Mouse (Mus musculus) testis, adult 2 months (tissue): ENCODE results near the gene Fmo5.

ENCODE experiments used
- CTCF ChIP-seq: fragments of 200-500 bp; IDR thresholded peaks from 2 replicates; pipeline ENCODE4 v1.5.1; 2012; ENCODE audit warnings: low read depth, mild to moderate bottlenecking, inconsistent platforms, low read length, moderate library complexity; ENCODE audit not compliant: control insufficient read depth, insufficient read depth, insufficient replicate concordance
- POLR2A ChIP-seq: fragments of 200-500 bp; IDR thresholded peaks from 2 replicates; pipeline ENCODE4 v1.6.1; 2012; ENCODE audit warnings: low read depth, mild to moderate bottlenecking, inconsistent platforms, low read length, moderate library complexity; ENCODE audit not compliant: control insufficient read depth

GRCm38 (mm10) chr3:97651604-97652003, 23.0 kb downstream of the Fmo5 start:
- TF ChIP-seq POLR2A (no peak), CTCF (no peak)
